Mouse (Mus musculus): ENCODE data around the gene Adcy4.

Gene Adcy4

GRCm38 (mm10) chr14:55720666-55721065 is 63.2 kb downstream of the Adcy4 start:
- DNase-seq (ENCODE audit: low read depth), result no peak

GRCm38 (mm10) chr14:55719737-55720136 is 64.2 kb downstream of the Adcy4 start:
- no peak for DNase-seq (ENCODE audit: low read depth)

All from NIH3T3 (cell line).